Mouse (Mus musculus) lung, postnatal 36 days (tissue): ENCODE data around the gene Acap2.

Experiments
- DNase-seq: peaks from one replicate; pipeline ENCODE4 v3.0.0; 2022; ENCODE audit warnings: mixed read lengths

The Acap2 gene

GRCm38 (mm10) chr16:31077396-31077795, 123.6 kb downstream of the Acap2 start:
- no peak for DNase-seq

GRCm38 (mm10) chr16:31076436-31076835, 124.6 kb downstream of the Acap2 start:
- DNase-seq, result no peak

- no peak for DNase-seq
Measured at GRCm38 (mm10) chr16:31074324-31074908, 126.6 kb downstream of the Acap2 start.

- DNase-seq, result no peak
Measured at GRCm38 (mm10) chr16:31071731-31072130, 129.3 kb downstream of the Acap2 start.

GRCm38 (mm10) chr16:31070358-31071133, 130.5 kb downstream of the Acap2 start:
- peak; percentile 91 for DNase-seq

GRCm38 (mm10) chr16:31069211-31070166, 131.6 kb downstream of the Acap2 start:
- no peak for DNase-seq

GRCm38 (mm10) chr16:31068280-31068679, 132.8 kb downstream of the Acap2 start:
- DNase-seq, result peak; percentile 85

- peak; percentile 79 for DNase-seq
Measured at GRCm38 (mm10) chr16:31066344-31067098, 134.5 kb downstream of the Acap2 start.

- DNase-seq, result no peak
Measured at GRCm38 (mm10) chr16:31064782-31065181, 136.3 kb downstream of the Acap2 start.

GRCm38 (mm10) chr16:31062918-31063317, 138.1 kb downstream of the Acap2 start:
- no peak for DNase-seq

GRCm38 (mm10) chr16:31061246-31061880, 139.7 kb downstream of the Acap2 start:
- DNase-seq, result no peak

GRCm38 (mm10) chr16:31060714-31061113, 140.3 kb downstream of the Acap2 start:
- no peak for DNase-seq

- DNase-seq, result no peak
Measured at GRCm38 (mm10) chr16:31060226-31060625, 140.8 kb downstream of the Acap2 start.

GRCm38 (mm10) chr16:31059730-31060129, 141.3 kb downstream of the Acap2 start:
- no peak for DNase-seq

GRCm38 (mm10) chr16:31052812-31053211, 148.2 kb downstream of the Acap2 start:
- no peak for DNase-seq

- DNase-seq, result no peak
Measured at GRCm38 (mm10) chr16:31052177-31052726, 148.8 kb downstream of the Acap2 start.

GRCm38 (mm10) chr16:31050701-31051100, 150.3 kb downstream of the Acap2 start:
- DNase-seq, result no peak

- DNase-seq, result no peak
Measured at GRCm38 (mm10) chr16:31048194-31048593, 152.9 kb downstream of the Acap2 start.

- no peak for DNase-seq
Measured at GRCm38 (mm10) chr16:31047186-31047898, 153.7 kb downstream of the Acap2 start.

- DNase-seq, result no peak
Measured at GRCm38 (mm10) chr16:31046217-31046659, 154.8 kb downstream of the Acap2 start.

- no peak for DNase-seq
Measured at GRCm38 (mm10) chr16:31045211-31045610, 155.8 kb downstream of the Acap2 start.
